Mouse (Mus musculus) midbrain, postnatal 0 days (tissue): ENCODE data around the gene Tspan3. TPM values are rescaled to one million over a fixed set of nuclear protein-coding genes. Genes with fewer than 3 reads are reported as not detected.
A peak's percentile ranks its signal among the peaks of the same experiment; 100 is the strongest.

Experiments
- ATAC-seq: fragments of 200-750 bp; cut with Nextera tagmentation; 2 replicates; pipeline ENCODE4 v1.8.0; 2017; ENCODE audit warnings: moderate number of reproducible peaks, mild to moderate bottlenecking, moderate TSS enrichment, moderate library complexity; ENCODE audit not compliant: low FRiP score
- DNase-seq: peaks from one replicate; pipeline ENCODE4 v3.0.0-alpha.2; 2015; ENCODE audit warnings: low spot score
- H3K27ac ChIP-seq: fragments of 300-500 bp; sonication (generic); 2 replicates; pipeline ENCODE4 v1.5.1; 2014; ENCODE audit warnings: low read depth, mild to moderate bottlenecking, low read length, mixed read lengths
- H3K27me3 ChIP-seq: fragments of 300-500 bp; sonication (generic); 2 replicates; pipeline ENCODE4 v1.6.1; 2014; ENCODE audit warnings: low read length, control low read depth, mixed read lengths; ENCODE audit not compliant: insufficient read depth
- H3K36me3 ChIP-seq: fragments of 300-500 bp; sonication (generic); 2 replicates; pipeline ENCODE4 v1.6.1; 2014; ENCODE audit warnings: low read length, control low read depth, mixed read lengths; ENCODE audit not compliant: insufficient read depth
- H3K4me1 ChIP-seq: fragments of 300-500 bp; sonication (generic); 2 replicates; pipeline ENCODE4 v1.6.1; 2014; ENCODE audit warnings: mild to moderate bottlenecking, control low read depth, antibody characterized with exemption, low read length, mixed read lengths; ENCODE audit not compliant: insufficient read depth
- H3K4me2 ChIP-seq: fragments of 300-500 bp; sonication (generic); 2 replicates; pipeline ENCODE4 v1.6.1; 2014; ENCODE audit warnings: low read depth, mild to moderate bottlenecking, low read length, mixed read lengths; ENCODE audit not compliant: poor library complexity, severe bottlenecking
- H3K4me3 ChIP-seq: fragments of 300-500 bp; sonication (generic); 2 replicates; pipeline ENCODE4 v1.5.1; 2014; ENCODE audit warnings: low read depth, mild to moderate bottlenecking, low read length, moderate library complexity
- H3K9ac ChIP-seq: fragments of 300-500 bp; sonication (generic); replicated peaks from 2 replicates; pipeline ENCODE4 v1.6.1; 2014; ENCODE audit warnings: mild to moderate bottlenecking, low read length, moderate library complexity, mixed read lengths; ENCODE audit not compliant: poor library complexity, severe bottlenecking
- H3K9me3 ChIP-seq: fragments of 300-500 bp; sonication (generic); 2 replicates; pipeline ENCODE4 v1.6.1; 2016; ENCODE audit warnings: low read length, control low read depth
- CTCF ChIP-seq: IDR thresholded peaks from 2 replicates; pipeline ENCODE4 v1.5.1; 2016; ENCODE audit warnings: antibody characterized with exemption, mild to moderate bottlenecking
- WGBS: fragments of 180-500 bp; shearing (Covaris S2); extraction: QIAGEN DNeasy Blood & Tissue Kit; methylation state at CpG from one replicate; pipeline ENCODE4 v1.1.7; 2014; 5-methylcytosine and 5-hydroxymethylcytosine counted together
- polyA plus RNA-seq: library from polyadenylated mRNA; unstranded; fragments of >200 nt; fragmentation: Nextera tagmentation; extraction: Ambion mirVana; gene quantifications from 2 replicates; pipeline ENCODE4 v1.2.1, GENCODE M21; 2015
- total RNA-seq: library from RNA; depleted of rRNA; stranded (reverse); fragments of >200 nt; gene quantifications from 2 replicates; pipeline ENCODE4 v1.2.3, GENCODE M21; 2014

The Tspan3 gene
- total and polyA plus RNA-seq, 2 experiments from 2014 or later: 452 to 674 TPM

DNA sequence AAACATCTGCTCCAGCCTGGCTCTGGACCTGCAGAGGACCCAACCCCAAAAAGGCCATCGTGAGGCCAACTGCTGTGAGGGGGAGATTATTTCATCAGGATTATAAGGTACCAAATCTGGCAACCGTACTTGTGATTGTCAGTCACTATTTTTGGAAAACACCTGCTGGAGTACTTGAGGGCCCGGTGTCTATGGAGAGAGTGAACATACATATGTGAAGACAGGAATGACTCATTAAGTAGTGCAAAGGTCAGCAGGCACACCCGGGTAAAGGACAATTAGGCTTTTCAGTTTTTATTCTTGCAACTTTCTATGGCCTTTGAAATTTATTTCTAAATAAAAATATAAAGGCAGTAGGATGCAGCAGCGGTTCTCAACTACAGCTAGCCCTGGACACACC lies 31.3 kb downstream of the Tspan3 start:
- WGBS: 87% methylated on average over 5 of the region's 5 CpGs
- DNase-seq (no peak), ATAC-seq (no peak)
- no peak for TF ChIP-seq CTCF
- no peak overlapping the region for H3K4me3 ChIP-seq
- H3K27ac ChIP-seq: no peak overlapping the region
- H3K9me3 ChIP-seq: no peaks in the 10 kb centered on the region
- no peaks in the 10 kb centered on the region for H3K27me3 ChIP-seq
- no peak overlapping the region for H3K9ac ChIP-seq
- no peak overlapping the region for H3K4me2 ChIP-seq
- no peaks in the 10 kb centered on the region for H3K4me1 ChIP-seq
- peaks cover 59% of the 10 kb centered on the region for H3K36me3 ChIP-seq

DNA sequence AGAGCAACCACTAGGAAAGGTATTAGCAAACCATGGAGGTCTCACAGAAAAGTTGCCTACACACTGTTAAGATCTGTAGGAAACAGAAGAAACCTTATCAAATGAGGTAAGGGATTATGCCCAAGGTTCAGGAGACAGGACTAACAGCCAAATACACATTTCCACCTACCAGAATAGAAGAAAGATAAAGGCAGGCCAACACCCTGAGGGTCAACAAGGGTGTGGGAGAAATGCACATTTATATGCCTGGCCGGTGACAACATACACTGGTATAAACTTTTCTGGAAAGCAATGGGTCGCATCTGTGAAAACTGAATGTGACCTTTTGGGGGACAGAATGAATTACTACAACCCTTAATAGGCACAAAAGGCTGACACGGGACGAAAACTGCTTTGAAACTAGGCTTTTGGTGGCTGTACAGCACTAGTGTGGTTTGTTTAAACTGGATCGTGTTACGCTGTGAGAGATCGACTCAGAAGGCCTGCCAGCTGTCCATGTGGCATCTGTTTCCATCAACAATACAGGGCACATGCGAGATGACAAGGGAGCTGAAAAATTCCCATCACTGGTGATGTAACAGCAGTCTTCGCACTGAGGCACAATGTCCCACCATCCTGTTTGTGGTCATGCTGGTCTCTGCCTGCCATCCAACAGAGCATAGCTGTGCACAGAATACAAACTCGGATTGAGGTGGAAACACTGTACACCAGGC lies 33.3 kb downstream of the Tspan3 start:
- ATAC-seq: no peak

DNA sequence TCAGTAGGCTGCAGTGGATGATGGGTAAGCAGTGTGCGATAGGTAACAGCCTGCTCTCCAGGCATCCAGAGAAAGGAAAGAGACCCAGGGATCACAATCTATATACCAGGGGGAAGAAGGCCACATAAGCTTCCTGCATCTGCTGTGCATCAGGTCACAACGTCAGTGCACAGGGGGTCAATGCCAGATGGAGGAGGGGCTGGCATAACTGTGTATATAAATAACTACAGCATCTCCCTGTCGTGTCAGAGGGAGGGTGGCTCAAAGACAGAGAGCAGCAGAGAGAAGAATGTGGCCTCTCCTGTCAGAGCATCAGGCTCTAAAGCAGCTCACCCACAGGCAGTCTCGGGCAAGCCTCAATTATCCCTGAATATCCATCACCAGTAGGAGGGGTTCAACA lies 34.7 kb downstream of the Tspan3 start:
- 77% methylated on average over 4 of the region's 4 CpGs for WGBS
- no peak for TF ChIP-seq CTCF
- Histone ChIP-seq H3K4me2 (no peak overlapping the region), H3K9me3 (no peaks in the 10 kb centered on the region), H3K4me1 (no peaks in the 10 kb centered on the region), H3K27ac (no peak overlapping the region), H3K36me3 (peaks cover 55% of the 10 kb centered on the region), H3K27me3 (no peaks in the 10 kb centered on the region), H3K9ac (no peak overlapping the region), H3K4me3 (no peak overlapping the region)
- DNase-seq (no peak), ATAC-seq (no peak)

More for the DNA sequence above, 33.3 kb downstream of the Tspan3 start:
- H3K9me3 ChIP-seq: no peaks in the 10 kb centered on the region
- 87% methylated on average over 10 of the region's 10 CpGs for WGBS
- no peak overlapping the region for H3K9ac ChIP-seq
- no peak for DNase-seq
- no peak overlapping the region for H3K27ac ChIP-seq
- H3K4me3 ChIP-seq: no peak overlapping the region
- no peak overlapping the region for H3K4me2 ChIP-seq
- TF ChIP-seq CTCF: no peak
- no peaks in the 10 kb centered on the region for H3K27me3 ChIP-seq
- H3K36me3 ChIP-seq: peaks cover 66% of the 10 kb centered on the region
- H3K4me1 ChIP-seq: no peaks in the 10 kb centered on the region

DNA sequence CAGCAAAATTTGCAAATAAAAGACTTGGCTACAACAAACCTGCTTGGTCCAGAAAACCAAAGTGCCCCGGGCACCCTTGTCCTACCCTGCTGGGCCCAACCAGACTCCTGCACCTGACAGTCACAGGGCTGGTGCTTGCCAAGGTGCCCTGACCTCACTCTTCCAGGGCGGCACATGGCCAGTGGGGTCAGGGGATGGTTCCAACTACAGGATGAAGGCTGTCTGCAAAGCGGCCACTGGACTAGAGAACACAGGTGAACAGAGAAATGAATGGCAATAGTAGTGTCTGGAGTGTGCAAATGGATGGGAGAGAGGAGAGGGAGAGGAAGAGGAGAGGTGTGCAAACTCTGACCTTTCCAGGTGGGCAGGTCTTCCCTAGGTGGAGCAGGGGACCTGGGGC lies 35.3 kb downstream of the Tspan3 start:
- no peaks in the 10 kb centered on the region for H3K27me3 ChIP-seq
- H3K9ac ChIP-seq: no peak overlapping the region
- ATAC-seq: no peak
- H3K27ac ChIP-seq: no peak overlapping the region
- H3K4me1 ChIP-seq: no peaks in the 10 kb centered on the region
- no peak for TF ChIP-seq CTCF
- no peak overlapping the region for H3K4me2 ChIP-seq
- no peaks in the 10 kb centered on the region for H3K9me3 ChIP-seq
- WGBS: 91% methylated on average over 3 of the region's 3 CpGs
- H3K36me3 ChIP-seq: peaks cover 50% of the 10 kb centered on the region
- DNase-seq: no peak
- H3K4me3 ChIP-seq: no peak overlapping the region

DNA sequence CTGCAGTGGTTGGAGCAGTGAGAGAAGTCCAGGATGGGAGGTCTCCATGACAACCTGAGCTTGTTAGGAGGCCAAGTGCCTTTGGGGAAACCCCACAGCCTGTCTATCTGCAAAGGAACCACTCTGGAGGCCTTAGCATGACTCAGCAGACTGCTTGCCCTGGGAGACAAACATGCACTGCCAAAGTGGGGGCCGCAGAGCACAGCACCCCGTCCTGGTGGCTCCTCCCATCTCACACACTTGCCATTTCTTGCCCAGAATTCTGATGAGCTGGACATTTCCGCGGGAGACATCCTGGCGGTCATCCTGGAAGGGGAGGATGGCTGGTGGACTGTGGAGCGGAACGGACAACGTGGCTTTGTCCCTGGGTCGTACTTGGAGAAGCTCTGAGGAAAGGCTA lies 36.9 kb downstream of the Tspan3 start:
- H3K27ac ChIP-seq: no peak overlapping the region
- H3K4me1 ChIP-seq: no peaks in the 10 kb centered on the region
- no peak overlapping the region for H3K9ac ChIP-seq
- peaks cover 38% of the 10 kb centered on the region for H3K36me3 ChIP-seq
- 75% methylated on average over 9 of the region's 9 CpGs for WGBS
- H3K4me3 ChIP-seq: no peak overlapping the region
- H3K4me2 ChIP-seq: no peak overlapping the region
- DNase-seq (peak; percentile 39), ATAC-seq (no peak)
- no peaks in the 10 kb centered on the region for H3K9me3 ChIP-seq
- TF ChIP-seq CTCF: no peak
- no peaks in the 10 kb centered on the region for H3K27me3 ChIP-seq

DNA sequence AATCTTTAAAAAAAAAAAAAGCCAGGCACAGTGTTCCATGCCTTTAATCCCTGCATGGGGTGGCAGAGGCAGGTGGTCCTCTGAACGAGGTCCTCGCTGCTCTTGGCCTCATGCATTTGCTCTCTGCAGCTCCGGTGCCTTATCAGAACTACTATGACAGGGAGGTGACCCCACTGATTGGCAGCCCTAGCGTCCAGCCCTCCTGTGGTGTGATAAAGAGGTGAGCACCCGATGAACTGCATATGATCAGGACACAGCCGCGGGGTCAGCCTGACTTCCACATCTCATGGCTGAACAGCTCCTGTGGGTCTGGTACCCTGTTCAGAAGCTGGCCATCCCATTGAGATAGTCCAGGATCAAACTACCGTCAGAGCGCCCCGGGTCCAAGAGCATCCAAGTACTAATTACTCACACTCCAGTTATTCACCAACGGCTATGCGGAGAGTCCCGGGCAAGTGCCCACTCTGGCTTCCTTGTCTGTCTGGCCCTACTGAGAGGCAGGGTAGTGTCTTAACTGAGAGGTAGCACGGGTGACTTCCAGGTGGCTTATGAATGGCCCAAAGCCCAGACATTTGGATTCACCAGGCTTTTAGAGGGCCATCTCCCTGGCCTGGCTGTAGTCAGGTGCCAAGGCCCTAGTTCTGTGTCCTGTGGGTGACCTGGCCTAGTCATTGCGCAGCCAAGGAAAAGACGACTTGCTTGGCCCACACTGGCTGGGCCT lies 38.7 kb downstream of the Tspan3 start:
- no peak overlapping the region for H3K27ac ChIP-seq
- H3K9ac ChIP-seq: no peak overlapping the region
- H3K4me3 ChIP-seq: no peak overlapping the region
- no peaks in the 10 kb centered on the region for H3K9me3 ChIP-seq
- WGBS: 91% methylated on average over 16 of the region's 16 CpGs
- peaks cover 22% of the 10 kb centered on the region; the same call in 1 of the 2 replicates for H3K36me3 ChIP-seq
- no peaks in the 10 kb centered on the region for H3K4me1 ChIP-seq
- no peak overlapping the region for H3K4me2 ChIP-seq
- TF ChIP-seq CTCF: no peak
- no peak for ATAC-seq
- H3K27me3 ChIP-seq: no peaks in the 10 kb centered on the region
- no peak for DNase-seq
